Mouse (Mus musculus) macrophage (primary cell): ENCODE results near the gene Nrcam. TPM values are rescaled to one million over a fixed set of nuclear protein-coding genes. Genes with fewer than 3 reads are reported as not detected.

Experiments
- H3K27ac ChIP-seq: fragments of 350-480 bp; formaldehyde crosslinking; 2 replicates; pipeline ENCODE4 v1.9.0; 2021
- H3K36me3 ChIP-seq: fragments of 350-480 bp; formaldehyde crosslinking; 2 replicates; pipeline ENCODE4 v1.9.0; 2021; ENCODE audit errors: inconsistent target
- H3K4me3 ChIP-seq: fragments of 350-480 bp; formaldehyde crosslinking; 2 replicates; pipeline ENCODE4 v1.9.0; 2021; ENCODE audit errors: inconsistent target
- H3K79me2 ChIP-seq: fragments of 350-480 bp; formaldehyde crosslinking; 2 replicates; pipeline ENCODE4 v1.9.0; 2021; ENCODE audit errors: inconsistent target
- WGBS: methylation state at CpG from one replicate; pipeline ENCODE4 v1.1.7; 2026; ENCODE audit warnings: inconsistent platforms; ENCODE audit not compliant: missing documents; 5-methylcytosine and 5-hydroxymethylcytosine counted together
- polyA plus RNA-seq: library from polyadenylated mRNA; stranded (reverse); fragments of 250-400 nt; gene quantifications from 3 replicates; pipeline ENCODE4 v1.2.4, GENCODE M21; 2018; ENCODE audit warnings: inconsistent platforms

Nrcam gene
- polyA plus RNA-seq, 1 experiment from 2014 or later = 9.9 TPM

DNA sequence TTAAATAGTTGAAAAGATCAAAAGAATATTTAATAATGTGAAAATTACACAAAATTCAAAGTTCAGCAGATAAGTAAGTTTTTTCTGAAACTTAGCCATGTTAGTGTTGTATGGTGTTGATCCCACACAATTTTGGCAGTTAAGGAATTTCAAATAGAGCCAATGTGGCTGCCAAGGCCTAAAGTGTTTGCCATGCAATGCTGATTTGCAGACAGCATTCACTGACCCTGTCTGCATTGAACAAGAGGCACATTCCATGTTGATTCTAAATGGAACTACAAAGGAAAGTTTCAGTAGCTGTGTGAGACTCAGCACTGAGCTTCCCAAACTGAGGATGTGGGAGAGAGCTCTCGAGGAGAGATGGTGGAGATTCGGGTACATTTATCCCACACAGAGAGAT, 169.1 kb downstream of the Nrcam start:
- WGBS = 94% methylated on average over 2 of the region's 2 CpGs
- Histone ChIP-seq H3K79me2 (no peaks in the 10 kb centered on the region), H3K36me3 (no peaks in the 10 kb centered on the region), H3K4me3 (no peak overlapping the region), H3K27ac (no peak overlapping the region)

DNA sequence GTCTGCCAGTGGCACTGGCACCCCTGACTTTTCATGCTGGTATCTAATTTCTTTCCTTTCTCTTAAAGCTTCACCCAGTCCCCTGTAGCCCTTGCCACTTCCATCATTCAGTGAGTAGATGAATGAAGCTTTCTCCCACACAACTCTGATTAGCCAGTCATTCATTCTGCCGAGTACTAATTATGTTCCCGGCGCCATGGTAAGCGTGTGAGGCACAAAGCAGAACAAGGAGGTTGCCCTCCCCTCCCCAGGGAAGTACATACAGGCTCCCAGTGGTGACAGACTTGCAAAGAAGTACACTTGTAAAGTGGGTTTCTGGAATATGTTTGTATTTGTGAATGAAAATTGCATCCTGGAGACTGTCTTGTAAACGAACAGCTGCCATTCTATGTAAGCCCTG, 170.2 kb downstream of the Nrcam start:
- no peaks in the 10 kb centered on the region for H3K36me3 ChIP-seq
- H3K79me2 ChIP-seq = no peaks in the 10 kb centered on the region
- no peak overlapping the region for H3K27ac ChIP-seq
- WGBS = 88% methylated on average over 5 of the region's 5 CpGs
- no peak overlapping the region for H3K4me3 ChIP-seq

DNA sequence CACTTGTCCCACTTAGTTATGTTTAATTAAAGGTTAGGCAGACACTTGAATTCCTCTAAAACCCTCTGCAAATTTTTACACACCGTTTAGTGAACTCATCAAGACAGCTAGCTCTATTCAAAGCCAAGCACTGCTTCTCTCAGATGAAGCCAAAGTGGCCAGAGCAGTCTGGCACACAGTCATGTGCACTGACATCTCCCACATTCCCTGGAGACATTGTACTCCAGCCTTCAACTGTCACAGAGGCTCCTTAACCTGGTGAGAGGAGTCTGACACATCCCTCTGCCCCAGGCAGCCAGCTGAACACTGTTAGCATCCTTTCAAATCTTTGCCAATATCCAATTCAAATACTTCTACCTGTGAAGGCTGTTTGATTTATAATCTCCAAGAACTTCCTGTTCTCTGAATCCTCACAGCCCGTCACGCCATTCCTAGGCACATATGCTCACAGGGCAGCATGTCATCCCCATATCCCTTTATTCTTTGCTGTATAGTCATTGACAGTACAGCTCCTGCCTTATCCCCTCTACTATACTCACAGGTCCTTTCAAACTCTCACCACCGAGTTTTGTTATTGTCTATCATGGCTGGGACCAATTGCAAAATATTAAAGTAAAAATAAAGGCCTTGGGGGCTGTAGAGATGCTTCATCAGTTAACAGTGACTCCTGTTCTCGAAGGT, 173.3 kb downstream of the Nrcam start:
- Histone ChIP-seq H3K79me2 (no peaks in the 10 kb centered on the region), H3K4me3 (no peak overlapping the region), H3K36me3 (no peaks in the 10 kb centered on the region), H3K27ac (no peak overlapping the region)
- WGBS = 72% methylated on average over 5 of the region's 5 CpGs

DNA sequence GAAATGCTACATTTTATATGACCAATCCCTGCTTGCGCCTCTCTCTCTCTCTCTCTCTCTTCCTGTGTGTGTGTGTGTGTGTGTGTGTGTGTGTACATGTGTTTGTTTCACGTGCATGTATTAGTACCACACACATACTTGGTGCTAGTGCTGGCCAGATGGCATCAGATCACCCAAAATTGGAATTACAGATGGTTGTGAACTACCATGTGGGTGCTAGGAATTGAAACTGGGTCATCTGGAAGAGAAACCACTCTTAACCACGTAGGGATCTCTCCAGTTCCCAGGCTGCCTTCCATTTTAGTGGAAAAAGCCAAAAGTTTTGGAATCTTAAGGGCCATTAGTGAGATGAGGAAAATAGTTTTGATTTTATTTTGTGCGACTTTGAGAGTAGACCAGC, 175.1 kb downstream of the Nrcam start:
- 86% methylated on average over 2 of the region's 4 CpGs for WGBS
- Histone ChIP-seq H3K79me2 (no peaks in the 10 kb centered on the region), H3K36me3 (no peaks in the 10 kb centered on the region), H3K4me3 (no peak overlapping the region), H3K27ac (no peak overlapping the region)

DNA sequence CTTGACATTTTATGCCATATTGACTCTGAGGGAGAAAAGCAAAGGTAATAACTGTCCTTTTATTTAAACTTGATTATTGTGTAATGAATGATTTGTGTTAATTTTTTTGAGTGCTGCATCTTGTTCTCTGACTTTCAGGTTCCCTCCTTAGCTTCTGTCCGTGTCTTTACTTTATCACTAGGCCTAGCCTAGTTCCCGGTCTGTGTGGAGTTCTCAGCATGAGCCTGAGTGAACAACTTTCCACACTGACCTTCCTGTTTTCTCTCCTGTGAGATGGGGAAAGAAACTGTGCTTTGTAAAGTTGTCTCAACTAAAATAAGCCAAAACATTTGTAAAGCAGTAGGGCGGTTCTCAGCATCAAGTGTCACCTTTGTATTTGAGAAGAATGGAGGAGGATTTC, 179.9 kb downstream of the Nrcam start:
- H3K79me2 ChIP-seq = no peaks in the 10 kb centered on the region
- H3K27ac ChIP-seq = no peak overlapping the region
- H3K4me3 ChIP-seq = no peak overlapping the region
- H3K36me3 ChIP-seq = no peaks in the 10 kb centered on the region
- WGBS = 89% methylated on average over 3 of the region's 3 CpGs

DNA sequence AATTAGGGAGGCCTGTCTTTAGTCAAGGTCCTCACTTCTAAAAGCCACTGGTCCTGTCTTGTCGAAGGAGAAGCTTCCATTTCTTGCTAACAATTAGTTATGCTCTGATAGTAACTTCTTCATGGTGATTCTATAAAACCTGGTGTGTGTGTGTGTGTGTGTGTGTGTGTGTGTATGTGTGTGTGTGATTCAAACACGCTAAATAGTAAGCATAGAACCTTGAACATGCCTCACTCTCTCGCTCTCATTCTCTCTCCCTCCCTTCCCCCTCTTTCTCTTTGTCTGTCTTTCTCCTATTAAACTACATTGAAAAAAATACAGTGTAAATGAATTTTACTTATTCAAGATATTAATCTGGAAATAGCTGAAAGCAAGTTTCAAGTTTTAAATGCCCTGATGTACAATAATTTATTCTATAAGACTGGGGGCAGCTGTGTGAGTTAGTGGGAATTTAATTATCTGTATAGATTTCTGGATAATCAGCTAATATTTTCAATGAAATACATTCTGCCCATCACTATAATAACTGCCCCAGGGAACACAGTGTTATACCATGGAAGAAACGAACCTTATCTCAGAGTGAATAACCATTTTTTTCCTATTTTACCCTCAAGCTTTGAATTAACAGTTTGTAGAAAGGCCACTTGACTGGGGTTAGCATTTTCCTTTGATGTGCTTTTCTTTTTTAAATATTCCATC, 180.9 kb downstream of the Nrcam start:
- 82% methylated on average over 4 of the region's 4 CpGs for WGBS
- Histone ChIP-seq H3K36me3 (no peaks in the 10 kb centered on the region), H3K4me3 (no peak overlapping the region), H3K79me2 (no peaks in the 10 kb centered on the region), H3K27ac (no peak overlapping the region)

DNA sequence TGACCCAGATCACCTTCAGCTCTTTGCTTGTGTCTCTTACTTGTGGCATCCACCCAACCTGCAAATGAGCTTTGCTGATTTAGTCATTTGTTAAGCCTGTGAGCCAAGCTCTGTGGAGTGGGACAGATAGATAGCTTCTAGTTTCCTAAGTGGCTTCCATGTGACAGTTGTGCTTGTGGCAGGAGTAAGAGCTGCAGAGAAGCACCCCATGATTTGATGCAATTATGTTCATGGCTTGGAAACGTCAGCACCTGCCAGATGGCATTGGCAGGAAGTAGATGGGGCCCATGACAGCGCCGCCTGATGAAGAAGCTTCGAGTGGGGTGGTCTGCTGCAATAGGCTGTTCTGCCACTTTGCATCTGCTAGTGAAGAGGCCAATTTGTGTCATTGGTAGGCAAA, 186.4 kb downstream of the Nrcam start:
- WGBS = 71% methylated on average over 4 of the region's 4 CpGs
- no peak overlapping the region for H3K27ac ChIP-seq

DNA sequence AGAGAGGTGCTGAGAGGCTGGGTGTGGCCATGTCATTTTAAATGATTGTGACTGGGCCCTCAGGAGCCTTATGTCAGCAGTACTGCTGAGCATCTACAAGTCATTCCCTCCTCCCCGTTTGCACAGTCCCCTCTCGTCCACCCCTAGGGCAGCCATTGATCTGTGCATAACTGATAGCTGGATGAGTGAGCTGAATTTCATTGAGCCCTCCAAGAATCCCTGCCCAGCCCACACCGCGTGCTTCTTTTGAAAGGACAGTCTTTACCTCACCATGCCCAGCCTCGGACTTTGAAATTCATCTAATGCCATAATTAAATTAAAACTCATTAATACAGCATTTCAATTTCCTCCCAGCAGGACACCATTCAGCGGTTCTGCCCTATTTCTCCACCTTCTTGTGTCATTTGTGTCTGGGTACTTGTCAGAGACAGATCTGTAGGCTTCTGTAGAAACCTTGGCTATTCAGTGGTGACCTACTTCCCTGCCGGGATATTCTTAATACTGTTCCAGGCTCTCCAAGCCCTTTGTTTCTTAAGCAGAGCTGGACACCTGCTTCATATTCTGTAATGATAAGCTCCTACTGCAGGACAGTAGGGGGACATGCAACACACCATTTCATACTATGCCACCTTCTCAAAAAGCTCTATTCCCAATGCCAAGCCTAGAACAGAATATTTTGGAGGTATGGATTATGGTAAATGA, 190.9 kb downstream of the Nrcam start:
- no peaks in the 10 kb centered on the region for H3K36me3 ChIP-seq
- H3K79me2 ChIP-seq = no peaks in the 10 kb centered on the region
- 81% methylated on average over 7 of the region's 7 CpGs for WGBS
- no peak overlapping the region for H3K27ac ChIP-seq
- no peak overlapping the region for H3K4me3 ChIP-seq

More for the DNA sequence above, 186.4 kb downstream of the Nrcam start:
- Histone ChIP-seq H3K79me2 (no peaks in the 10 kb centered on the region), H3K4me3 (no peak overlapping the region), H3K36me3 (no peaks in the 10 kb centered on the region)

DNA sequence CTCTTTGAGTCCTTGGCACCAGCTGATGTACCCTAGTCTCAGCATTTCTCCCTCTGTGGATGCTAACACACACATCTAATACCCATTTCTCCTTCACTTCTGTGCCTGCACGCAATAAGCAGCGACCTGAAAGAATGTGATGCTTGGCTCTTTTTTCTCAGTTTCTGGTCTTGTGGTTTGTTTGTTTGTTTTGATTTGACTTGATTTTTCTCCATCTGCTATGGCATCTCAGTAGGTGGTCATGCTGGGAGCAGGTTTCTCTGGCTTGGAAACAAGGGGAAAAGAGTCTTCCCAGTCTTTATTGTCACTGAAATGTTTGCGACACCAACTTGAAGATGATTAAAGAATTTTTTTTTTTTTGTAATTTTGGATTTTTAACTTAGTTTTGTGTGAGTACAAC, 192.8 kb downstream of the Nrcam start:
- Histone ChIP-seq H3K79me2 (no peaks in the 10 kb centered on the region), H3K4me3 (no peak overlapping the region), H3K36me3 (no peaks in the 10 kb centered on the region), H3K27ac (no peak overlapping the region)
- WGBS = 88% methylated on average over 3 of the region's 3 CpGs

DNA sequence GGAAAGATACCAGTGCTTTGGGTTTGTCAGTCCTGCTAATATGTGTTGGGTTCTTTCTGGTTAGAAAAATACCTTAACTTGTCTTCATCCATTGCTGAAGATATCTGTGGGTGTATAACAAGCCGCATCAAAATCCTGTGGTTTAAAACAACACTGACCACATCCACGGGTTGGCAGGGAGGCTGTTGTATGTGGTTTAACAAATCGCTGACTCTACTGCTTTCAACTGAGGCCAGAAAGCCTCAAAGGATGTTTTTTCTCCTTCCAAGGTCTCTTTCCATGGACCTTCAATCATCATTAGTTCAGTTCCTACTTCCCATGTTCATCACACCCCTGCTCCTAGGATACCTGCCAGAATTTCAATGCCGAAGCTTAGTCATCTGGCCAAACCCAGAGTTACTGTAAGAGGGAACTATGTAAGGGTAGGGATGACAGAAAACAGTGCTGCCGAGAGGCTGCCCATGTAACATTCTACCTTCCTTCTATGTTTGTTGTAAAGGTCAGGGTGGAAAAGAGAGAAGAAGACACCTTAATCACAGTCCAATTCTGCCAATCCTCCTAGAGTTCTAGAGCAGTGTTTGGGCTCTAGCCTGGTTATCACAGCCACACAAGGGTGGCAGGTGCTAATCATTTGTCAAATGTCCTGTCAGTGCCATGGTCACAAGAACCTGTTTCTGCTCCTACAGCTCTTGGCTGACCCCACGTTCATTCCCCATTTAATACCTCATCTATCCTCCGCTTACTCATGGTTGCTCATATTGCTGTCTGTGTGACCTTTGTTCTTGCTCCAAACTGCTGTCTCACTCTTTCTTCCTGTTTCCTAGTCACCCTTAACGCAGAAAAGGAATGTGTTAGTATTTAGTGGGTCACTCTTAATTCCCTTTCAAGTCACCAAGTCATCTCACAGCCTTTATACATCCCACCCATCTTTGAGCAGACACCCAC, 196.2 kb downstream of the Nrcam start:
- 41% methylated on average over 7 of the region's 8 CpGs for whole genome bisulfite sequencing
- Histone ChIP-seq H3K79me2 (no peaks in the 10 kb centered on the region), H3K36me3 (no peaks in the 10 kb centered on the region), H3K27ac (no peak overlapping the region), H3K4me3 (no peak overlapping the region)

DNA sequence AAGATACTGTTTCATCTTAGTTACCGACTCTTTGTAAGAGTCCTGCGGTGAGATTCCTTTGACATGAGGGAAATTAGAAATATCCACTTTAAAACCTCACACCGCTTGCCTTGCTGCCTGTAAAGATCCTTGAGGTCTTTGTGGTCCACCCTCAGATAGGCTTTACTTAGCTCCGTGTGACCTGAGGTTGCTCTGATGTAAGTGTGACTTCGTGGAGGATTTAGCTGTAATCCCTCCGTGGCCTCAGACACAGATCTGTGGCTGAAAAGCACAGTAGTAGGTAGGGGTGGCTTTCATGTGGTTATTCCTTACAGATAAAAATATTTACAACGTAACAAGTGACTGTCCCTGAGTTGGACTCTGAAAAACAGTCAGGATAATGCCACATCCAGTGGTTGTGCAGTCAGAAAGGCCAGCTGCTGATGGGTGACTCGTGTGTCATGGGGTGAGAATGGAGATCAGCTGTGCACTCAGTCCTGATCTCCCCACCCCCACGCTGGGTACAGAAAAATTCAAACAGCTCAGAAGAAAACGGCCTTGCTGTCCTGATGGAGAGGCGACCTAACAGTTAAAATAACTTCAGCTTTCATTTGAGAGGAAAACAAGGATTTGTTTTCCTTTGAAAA, 199.8 kb downstream of the Nrcam start:
- Histone ChIP-seq H3K79me2 (no peaks in the 10 kb centered on the region), H3K27ac (no peak overlapping the region), H3K4me3 (no peak overlapping the region), H3K36me3 (no peaks in the 10 kb centered on the region)
- WGBS = 66% methylated on average over 11 of the region's 11 CpGs

DNA sequence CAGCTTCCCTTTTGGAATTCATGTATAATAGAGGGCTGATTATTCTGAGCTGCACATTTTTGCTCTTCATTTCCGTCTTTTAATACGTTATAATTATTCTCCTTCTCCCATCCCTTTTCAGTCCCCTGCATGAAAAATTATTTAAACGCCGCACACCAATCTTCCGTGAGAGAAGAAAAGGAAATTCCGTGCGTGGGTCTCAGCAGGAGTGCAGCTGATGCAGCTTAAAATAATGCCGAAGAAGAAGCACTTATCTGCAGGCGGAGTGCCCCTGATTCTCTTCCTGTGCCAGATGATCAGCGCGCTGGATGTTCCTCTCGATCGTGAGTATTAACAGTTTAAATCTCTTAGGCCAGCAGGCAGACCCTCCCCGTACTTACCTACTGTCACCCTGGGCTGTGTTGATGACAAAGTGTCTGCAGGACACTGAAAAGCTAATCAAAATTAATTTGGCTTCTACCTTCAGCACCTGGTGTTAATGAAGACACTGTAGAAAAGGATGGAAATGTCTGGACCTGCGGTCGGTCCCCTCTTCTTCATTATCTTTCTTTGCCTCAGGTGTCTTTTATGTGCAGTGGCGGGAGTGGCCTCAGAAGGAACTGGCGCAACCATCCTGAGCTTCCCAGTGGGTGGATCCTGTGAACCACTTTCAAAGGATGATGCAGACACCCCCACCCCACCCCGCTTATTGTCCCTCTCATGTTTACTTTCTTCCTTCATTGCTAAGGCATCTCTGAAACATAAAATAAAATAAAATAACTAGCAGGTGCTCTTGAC, 203.8 kb downstream of the Nrcam start:
- 89% methylated on average over 19 of the region's 19 CpGs for WGBS

DNA sequence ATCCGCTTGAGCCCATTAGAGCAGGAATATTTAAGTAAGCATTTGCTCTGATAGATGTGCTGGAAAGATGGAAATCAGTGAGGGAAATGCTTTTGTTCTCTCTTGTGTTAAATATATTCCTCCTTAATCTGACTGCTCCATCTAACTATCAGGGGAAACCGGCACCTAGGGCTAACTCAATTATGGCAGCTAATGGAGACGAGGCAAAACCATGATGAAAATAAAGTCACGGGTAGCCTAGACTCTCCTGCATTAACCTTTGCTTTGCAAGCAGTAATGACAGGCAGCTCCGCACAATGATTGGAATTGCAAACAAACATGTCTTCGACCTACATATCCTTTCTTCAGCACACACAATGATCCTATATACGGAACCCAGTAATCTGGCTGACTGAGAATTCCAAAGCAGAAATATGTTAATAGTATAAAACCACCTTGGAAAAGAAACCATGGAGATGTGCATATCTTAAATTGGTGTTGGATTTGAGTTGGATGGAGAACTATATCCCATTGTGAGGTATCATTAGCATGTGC, 205.5 kb downstream of the Nrcam start:
- Histone ChIP-seq H3K79me2 (no peaks in the 10 kb centered on the region), H3K36me3 (no peaks in the 10 kb centered on the region), H3K27ac (no peak overlapping the region), H3K4me3 (no peak overlapping the region)
- WGBS = 93% methylated on average over 7 of the region's 7 CpGs

More for the DNA sequence above, 203.8 kb downstream of the Nrcam start:
- no peak overlapping the region for H3K4me3 ChIP-seq
- H3K36me3 ChIP-seq = no peaks in the 10 kb centered on the region
- no peak overlapping the region for H3K27ac ChIP-seq
- no peaks in the 10 kb centered on the region for H3K79me2 ChIP-seq
